Mouse (Mus musculus): ENCODE measurements around the gene Abcc3.

The Abcc3 gene

DNA sequence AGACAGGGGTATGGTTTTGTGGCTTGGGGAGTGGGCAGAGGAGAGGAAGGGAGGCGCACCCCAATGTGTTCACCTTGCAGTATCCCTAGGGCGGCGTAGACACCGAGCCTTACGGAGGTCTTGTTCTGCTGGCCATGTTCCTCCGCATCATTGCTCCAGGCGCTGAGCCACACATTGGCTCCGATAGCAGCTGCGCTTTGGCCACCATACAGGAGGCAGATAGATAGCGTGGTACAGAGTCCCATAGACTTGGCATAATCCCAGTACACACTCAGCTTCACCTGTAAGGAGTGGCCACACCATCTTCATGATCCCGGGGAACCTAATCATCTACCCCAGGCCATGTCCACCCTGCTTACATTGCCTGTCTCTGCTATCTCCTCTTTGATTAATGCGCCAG, 33.6 kb downstream of the Abcc3 start:
- DNase-seq (ENCODE audit: extremely low read depth, insufficient read length, low spot score) = no peak

DNA sequence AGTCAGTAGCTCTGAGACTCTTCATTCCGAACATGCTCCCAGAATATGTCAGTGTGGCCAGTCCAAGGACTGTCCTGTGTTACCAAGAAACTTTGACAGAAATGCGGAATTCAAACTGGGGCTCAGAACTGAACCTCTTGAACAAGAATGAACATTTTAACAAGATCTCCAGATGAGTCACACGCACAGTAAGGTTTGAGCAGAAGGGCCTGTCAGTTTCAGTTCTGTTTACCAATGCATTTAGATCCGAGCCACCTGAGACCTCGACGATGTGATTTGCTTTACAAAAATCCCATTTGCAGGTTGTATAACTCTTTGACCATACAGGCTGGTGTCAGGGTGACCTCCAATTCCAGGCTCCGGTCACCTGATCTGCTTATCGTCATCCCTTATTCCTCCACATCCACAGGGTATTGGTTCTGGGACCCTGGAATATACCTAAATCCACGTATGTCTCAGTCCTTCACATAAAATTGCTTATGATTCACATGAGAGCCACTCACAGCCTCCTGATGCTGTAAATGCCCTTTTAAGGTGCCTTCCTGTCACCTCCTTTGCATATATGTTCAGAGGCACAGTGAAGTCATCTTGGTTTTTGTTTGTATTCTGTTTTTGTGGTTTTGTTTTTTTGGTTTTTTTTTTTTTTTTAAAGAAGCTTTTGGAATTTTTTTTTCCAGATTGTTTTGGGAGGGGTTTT, 37.1 kb downstream of the Abcc3 start:
- no peak for DNase-seq (ENCODE audit: extremely low read depth, insufficient read length, low spot score)

DNA sequence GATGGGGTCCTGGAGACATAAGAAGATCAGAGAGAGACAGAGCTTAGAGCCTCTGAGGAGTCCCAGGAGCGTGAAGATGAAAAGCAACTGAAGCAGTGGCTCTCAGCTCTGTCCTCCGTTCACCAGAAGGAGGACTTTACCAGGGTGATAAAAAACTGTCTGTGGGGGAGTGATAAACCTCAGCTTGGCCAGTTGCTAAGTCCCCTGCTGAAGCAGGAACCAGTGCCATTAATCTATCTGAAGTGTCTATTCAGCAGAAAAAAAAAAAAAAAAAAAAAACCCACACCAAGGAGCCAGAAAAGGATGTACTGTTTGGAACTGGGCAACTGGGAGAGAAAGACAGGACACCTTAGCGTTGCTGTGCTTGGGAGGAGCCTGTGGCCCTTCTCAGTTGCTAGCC, 41.7 kb downstream of the Abcc3 start:
- DNase-seq (ENCODE audit: extremely low read depth, insufficient read length, low spot score) = no peak

DNA sequence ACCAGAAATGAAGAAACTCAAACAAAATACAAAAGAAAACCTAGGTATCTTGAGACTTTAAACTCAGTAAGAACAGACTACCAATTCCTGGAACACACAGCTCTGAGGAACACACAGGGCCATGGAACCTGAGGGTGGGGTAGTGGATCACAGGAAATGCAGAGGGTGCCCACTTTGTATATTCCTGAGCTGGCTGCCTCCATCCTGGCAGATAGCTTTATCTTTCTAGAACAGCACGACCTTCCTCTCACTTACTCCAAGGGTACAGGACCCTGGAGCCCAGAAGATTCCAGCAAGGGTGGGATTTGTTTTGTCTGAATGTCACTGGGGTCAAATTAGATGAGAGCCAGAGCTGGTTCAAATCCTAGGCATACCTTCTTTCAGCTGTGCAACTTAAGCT, 42.5 kb downstream of the Abcc3 start:
- DNase-seq (ENCODE audit: extremely low read depth, insufficient read length, low spot score) = no peak

DNA sequence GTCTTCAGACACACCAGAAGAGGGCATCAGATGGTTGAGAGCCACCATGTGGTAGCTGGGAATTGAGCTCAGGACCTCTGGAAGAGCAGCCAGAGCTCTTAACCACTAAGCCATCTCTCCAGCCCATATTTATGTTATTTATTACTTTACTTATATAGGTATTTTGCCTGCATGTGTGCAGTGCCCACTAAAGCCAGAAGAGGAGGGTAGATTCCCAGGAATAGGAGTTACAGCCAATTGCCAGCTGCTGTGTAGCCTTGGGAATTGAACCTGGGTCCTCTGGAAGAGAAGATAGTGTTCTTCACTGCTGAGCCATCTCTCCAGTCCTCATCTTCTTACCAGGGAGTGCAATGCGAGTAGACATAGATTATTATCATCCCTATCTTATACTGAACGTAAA, 43.0 kb downstream of the Abcc3 start:
- no peak for DNase-seq (ENCODE audit: extremely low read depth, insufficient read length, low spot score)

DNA sequence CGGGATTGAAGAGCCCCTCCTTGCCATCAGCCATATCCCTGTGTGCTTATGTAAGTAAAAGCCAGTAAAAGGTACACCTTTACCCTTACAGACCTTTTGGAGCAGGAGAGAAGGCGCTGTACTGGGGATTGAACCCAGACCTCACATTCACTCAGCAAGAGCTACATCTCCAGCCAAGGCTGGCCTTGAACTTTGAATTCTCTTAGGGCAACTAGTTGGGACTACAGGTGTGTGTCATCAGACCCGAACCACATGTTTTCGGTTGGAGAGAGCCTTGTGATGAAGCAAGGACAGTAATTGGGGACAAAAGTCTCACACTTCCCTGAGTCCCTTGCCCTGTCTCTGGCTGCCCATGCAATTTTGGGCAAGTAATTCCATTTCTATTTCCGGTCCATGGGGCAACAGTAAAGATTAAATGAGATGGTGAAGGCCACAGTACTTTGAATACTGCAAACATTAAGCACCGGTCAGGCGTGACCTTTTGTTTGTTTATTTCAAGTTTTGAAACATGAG, 45.7 kb downstream of the Abcc3 start:
- DNase-seq (ENCODE audit: extremely low read depth, insufficient read length, low spot score) = no peak

DNA sequence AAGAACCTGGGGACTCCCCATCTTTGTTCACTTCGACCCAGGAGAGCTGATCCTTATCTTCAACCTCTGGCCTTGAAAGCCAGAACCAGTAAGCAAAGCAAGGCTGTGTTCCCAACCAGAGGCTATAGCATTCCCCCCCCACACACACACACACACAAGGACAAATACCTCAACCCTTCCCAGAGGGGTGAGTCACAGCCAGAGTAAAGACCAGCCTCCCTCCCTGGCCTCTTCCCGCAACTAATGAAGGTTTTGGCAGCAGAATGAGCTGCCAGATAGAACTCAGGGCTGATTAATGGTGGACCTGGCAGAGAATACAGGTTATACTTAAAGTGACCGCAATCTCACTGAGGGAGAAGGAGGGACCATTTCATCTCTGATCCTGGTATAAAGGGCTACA, 46.2 kb downstream of the Abcc3 start:
- peak; percentile 72 for DNase-seq (ENCODE audit: extremely low read depth, insufficient read length, low spot score)

DNA sequence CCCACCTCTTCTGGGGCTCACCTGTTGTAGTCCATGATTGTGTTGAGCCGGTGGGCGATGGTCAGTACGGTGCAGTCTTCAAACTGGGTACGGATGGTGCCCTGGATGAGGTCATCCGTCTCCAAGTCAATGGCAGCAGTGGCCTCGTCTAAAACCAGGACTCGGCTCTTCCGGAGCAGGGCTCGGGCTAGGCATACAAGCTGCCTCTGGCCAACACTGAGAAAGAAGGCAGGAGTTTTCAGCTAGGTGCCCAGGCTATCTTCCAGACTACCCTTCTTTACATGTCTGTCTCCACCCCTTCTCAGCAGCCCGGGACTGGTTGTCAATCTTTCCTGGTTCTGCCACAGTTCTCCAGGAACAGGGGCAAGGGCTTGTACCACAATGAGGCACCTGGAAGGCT, 46.9 kb downstream of the Abcc3 start:
- DNase-seq (ENCODE audit: extremely low read depth, insufficient read length, low spot score) = no peak

DNA sequence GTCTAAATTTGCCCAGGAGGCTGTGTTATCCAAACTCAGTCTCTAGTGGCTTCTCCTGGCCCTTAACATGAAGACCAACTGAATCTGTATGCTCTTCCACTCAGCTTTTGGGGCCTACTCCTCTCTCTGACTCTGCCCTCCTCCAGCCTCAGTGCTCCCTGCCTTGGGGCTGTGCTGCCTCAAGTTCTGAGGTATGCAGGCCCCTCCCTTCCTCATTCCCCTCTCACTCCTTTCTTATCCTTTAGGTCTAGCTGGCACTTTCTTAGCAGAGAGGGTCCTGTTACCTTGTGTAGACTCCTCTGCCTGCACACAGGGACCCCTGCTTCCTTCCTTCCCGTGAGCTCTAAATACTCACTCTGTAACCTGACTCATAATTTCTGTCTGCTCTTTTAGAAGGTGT, 48.3 kb downstream of the Abcc3 start:
- DNase-seq (ENCODE audit: extremely low read depth, insufficient read length, low spot score) = no peak

DNA sequence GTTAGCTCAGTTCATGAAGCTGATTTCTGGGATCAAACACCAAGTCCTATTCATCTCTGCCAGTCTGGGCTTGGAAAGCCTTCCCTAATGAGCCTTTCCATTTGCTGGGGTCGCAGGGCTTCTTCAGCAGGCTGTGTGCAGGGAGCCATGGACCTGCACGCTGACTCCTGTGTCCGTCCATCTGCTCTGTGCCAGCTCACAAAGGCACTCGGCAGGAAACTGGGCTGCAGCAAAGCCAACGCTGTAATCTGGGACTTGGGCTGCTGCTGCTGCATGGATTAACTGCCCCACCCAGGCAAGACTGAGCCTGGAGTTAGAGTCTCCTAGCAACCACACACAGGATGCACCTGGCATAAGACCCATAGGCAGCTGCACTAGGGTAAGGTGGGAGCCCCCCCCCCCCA, 48.8 kb downstream of the Abcc3 start:
- no peak for DNase-seq (ENCODE audit: extremely low read depth, insufficient read length, low spot score)

DNA sequence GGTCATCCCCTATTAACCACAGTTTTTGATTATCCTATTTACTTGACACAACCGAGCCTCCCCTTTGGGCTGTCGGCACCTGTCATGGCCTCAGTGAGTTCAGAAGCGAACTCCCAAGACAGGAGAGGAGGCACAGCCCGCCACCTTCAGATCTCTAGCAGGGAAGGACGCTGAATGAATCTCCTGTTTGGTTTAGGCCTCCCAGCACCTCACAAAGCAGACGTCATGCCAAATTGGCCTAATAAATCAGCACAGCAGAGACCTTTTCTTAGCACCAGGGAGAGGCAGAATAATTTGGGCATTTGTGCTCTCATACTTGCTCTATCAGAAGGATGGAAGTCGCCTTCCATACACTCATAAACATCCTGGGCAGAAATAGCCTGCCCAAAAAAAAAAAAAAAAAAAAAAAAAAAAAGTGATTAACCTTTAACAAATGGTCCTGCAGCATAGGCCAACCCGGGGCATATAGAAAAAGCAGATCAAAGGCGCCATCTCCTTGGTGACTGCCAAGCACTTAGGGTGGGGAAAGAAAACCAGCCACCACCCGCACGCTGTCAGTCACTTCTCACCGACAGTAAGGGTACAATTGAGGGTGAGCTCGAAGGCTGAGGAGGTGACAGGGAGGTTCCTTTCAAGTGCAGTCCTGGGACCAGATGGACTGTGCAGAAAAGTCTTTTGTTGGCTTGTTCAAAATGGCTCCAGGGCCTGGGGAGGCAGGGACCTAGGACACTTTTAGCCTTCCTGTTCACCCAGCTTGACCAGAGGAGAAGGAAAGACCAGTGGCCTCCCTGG, 50.5 kb downstream of the Abcc3 start:
- no peak for DNase-seq (ENCODE audit: extremely low read depth, insufficient read length, low spot score)

DNA sequence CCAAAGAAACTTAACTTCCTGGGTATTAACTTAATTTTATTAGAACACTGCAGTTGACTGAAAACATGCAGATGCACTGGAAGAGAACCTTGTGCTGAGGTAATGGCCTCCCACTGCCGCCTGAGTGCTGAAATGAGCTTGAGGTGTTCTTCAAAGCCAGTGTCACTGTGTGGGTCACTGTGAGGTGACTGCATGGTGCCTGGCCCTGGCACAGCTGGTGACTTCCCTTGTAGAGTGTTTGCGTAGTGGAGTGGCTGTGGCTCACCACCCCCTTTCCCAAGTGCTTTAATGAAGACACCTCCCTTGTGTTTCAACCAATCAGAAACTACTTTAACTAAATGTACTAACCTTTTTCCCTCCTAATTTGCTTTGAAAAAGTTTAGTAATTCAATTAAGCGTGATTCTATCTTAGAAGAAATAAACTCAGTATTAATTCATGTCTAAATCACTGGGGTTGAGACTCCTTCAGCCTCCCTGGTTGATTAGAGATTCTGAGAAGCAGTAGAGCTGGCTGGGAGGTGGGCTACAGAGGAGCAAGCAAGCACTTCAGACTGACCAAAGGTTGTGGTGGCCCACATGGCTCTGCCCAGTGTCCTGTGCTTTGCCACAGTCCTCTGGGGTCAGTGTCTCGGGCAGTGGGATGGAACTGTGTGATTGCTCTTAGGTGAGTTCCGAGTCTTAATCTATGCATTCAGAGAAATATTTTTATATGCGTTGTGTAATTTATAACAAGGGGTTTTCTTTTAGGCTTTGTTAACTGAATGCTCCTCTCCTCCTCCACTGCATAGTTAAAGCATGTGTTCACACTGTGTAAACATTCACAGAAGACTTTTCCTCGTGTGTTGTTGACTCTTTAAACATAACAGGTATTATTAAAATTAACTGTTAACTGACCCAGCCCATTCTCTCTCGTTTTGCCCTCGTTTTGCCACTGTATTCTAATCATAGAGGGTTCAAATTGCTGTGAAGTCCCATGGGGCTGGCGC, 51.6 kb downstream of the Abcc3 start:
- no peak for DNase-seq (ENCODE audit: extremely low read depth, insufficient read length, low spot score)

DNA sequence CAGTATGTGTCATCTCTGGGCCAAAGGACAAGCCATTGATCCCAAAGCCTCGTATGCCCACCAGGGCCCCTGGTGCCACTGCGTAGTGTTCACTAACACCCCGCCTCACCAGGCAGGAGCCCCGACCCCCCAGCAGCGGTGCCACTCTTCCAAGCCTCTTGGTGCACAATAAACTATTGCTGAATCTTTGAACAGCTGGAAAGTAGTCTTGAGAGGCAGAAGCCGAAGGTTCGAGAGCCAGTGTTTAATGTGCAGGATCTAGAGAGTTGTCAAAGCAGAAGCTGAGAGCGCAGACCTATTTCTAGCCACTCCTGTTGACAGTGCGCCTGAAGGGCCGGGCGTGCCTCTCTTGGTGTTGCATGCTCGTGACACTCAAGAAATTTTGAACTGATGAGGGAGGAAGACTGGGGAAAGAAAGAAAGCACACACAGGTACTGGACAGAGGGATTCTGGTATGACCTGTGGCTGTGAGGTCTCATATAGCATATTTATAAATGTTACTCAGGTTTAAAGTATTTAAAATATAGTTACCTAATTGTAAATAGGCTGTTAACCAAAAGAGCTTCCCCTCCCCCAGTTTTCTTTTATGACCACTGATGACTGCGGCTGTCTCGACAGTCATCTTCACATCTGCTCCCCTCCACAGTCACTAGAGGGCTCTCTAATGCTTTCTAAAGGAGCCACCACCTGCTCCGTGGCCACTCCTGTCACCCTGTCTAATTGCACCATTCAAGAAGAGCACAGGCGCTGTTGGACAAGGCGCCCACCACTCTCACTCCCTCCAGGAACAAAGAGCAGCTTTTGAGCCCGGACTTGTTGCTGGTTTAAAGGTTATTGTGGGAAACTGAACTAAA, 52.8 kb downstream of the Abcc3 start:
- no peak for DNase-seq (ENCODE audit: extremely low read depth, insufficient read length, low spot score)

DNA sequence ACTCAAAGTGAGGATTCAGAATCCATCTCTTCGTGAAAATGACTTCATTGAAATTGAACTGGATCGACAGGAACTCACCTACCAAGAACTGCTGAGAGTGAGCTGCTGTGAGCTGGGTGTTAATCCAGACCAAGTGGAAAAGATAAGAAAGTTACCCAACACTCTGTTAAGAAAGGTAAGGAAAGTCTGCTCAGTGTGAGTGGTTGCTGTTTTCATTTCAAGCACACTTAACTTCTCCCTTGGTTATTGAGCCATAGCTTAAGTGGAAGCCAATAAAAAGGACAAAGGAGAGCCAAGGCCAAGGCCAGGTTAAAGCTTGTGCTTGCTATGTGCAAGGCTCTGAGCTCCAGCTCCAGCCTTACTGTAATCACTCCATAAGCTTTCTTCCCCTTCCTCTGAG, 54.5 kb downstream of the Abcc3 start:
- no peak for DNase-seq (ENCODE audit: extremely low read depth, insufficient read length, low spot score)

DNA sequence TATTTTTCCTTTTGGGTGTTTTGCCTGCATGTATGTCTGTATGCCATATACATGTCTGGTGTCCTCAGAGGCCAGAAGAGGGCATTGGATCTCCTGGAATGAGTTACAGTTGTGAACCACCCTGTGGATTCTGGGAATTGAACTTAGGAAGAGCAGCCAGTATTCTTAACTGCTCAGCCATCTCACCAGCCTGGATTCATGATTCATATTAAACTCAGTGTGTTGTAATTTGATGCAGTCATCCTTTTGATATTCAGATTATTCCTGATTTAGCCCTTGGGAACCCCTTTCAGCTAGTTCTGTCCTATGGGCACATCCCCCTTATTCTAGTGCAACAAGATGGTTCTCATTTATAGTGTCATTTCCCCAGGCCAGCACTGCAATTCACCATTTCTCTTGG, 56.2 kb downstream of the Abcc3 start:
- no peak for DNase-seq (ENCODE audit: extremely low read depth, insufficient read length, low spot score)

DNA sequence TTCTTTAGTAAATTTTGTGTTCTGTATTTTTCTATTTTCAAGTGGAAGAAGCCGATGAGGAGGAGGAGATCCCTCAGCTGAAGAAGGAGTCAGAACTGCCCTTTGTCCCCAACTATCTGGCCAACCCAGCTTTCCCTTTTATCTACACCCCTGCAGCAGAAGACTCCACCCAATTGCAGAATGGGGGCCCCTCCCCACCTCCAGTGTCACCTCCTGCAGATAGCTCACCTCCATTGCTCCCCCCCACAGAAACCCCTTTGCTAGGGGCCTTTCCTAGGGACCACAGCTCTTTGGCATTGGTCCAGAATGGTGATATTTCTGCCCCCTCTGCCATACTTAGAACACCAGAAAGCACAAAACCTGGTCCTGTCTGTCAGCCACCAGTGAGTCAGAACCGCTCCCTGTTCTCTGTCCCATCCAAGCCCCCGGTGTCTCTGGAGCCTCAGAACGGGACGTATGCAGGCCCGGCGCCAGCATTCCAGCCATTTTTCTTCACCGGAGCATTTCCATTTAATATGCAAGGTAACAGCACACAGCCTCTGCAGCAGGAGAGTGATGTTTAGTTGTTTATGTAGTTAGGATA, 58.3 kb downstream of the Abcc3 start:
- no peak for DNase-seq (ENCODE audit: extremely low read depth, insufficient read length, low spot score)

DNA sequence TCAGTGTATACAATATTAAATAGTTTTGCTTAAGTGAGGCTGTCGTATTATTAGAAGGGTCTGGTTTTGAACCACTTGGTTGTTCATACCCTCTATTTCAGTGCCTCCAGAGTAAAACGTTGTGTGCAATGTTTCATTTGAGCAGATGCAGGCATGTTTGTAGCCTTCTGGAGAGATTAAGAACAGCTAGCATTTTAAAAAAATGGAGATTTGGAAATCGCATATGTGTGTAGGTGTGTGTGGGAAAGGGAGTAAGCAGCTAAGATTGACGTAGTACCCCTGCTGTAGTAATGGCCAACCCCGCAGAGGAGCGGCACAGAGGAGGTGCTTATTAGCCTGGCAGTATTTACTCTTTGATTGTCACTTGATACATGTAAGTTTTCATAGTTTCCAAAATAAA, 60.1 kb downstream of the Abcc3 start:
- DNase-seq (ENCODE audit: extremely low read depth, insufficient read length, low spot score) = no peak

DNA sequence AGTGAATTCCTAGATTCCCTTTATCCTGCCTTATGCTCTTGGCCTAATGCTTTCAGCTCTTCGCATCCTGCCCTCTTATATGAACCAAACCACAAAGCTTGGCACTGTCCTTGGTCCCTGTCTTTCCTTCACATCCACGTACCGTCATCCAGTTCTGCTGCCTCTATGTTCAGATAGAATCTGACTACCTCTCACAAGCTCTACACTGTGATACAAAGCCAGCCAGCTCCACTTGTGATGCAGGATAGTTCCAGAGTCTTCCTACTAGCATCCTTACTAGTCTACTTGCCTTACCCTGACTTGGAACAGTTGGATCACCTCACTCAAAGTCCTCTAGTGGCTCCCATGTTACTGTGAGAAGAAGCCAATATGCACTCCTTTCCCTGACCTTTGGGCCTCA, 62.6 kb downstream of the Abcc3 start:
- DNase-seq (ENCODE audit: extremely low read depth, insufficient read length, low spot score) = no peak

DNA sequence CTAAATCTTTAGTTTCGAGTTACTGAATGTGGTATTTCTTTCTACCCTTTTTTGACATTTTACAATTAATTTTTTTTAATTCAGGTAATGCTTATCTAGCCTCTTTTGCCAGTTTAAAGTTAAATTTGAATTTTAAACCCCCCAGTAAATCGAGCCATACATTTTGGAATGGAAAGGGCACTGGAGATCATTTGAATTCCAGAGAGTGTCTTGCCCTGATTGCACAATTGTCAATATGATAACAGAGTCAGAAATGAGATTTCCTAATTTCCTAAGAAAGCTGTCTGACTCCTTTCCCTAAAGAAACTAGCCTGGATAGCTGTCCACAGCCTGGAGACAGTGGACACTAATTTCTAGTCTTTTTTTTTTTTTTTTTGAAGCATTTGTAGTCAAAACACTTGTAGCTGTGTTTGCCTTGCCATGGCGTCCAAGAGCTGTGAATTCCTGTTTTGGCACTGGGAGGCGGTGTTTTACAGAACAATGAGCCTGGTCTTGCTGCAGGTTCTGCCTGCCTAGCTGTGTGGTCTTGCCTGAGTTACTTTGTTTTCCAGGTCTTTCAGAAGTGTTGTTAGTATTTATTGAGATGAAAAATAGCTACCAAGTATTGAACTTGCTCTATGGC, 63.4 kb downstream of the Abcc3 start:
- no peak for DNase-seq (ENCODE audit: extremely low read depth, insufficient read length, low spot score)
